Mouse (Mus musculus) T-helper 1 cell (primary cell): ENCODE data around the gene E030030I06Rik.
"Not testable (repeated sequence)": the region's sequence is repeated elsewhere in the genome, so short reads cannot be mapped to it uniquely, and the experiment has no call there.

Source experiments
- in situ Hi-C: fragments of 300-600 bp; cut with MboI, MseI; formaldehyde crosslinking; loops from one replicate; pipeline ENCODE4 v1.15.1; 2025; ENCODE audit warnings: high pct_unique_total_duplicates

The E030030I06Rik gene

GRCm38 (mm10) chr10:22153147-22153690 lies 4.1 kb upstream of the E030030I06Rik start:
- in situ Hi-C loops = not testable (repeated sequence)

GRCm38 (mm10) chr10:22151863-22152640 lies 3.0 kb upstream of the E030030I06Rik start:
- in situ Hi-C loops = not testable (repeated sequence)

- in situ Hi-C loops = not testable (repeated sequence)
Measured at GRCm38 (mm10) chr10:22151056-22151862, 2.2 kb upstream of the E030030I06Rik start.

- in situ Hi-C loops = no loop called here
Measured at GRCm38 (mm10) chr10:22150593-22150992, 1.5 kb upstream of the E030030I06Rik start.

GRCm38 (mm10) chr10:22149691-22150465 lies 808 bp upstream of the E030030I06Rik start:
- in situ Hi-C loops = no loop called here

GRCm38 (mm10) chr10:22148441-22149072 lies 513 bp downstream of the E030030I06Rik start:
- in situ Hi-C loops = no loop called here

GRCm38 (mm10) chr10:22142926-22143325 lies 6.1 kb downstream of the E030030I06Rik start:
- in situ Hi-C loops = no loop called here

- in situ Hi-C loops = not testable (repeated sequence)
Measured at GRCm38 (mm10) chr10:22142194-22142593, 6.9 kb downstream of the E030030I06Rik start.

GRCm38 (mm10) chr10:22140665-22141280 lies 8.3 kb downstream of the E030030I06Rik start:
- in situ Hi-C loops = no loop called here

GRCm38 (mm10) chr10:22074531-22074930 lies 74.5 kb downstream of the E030030I06Rik start:
- in situ Hi-C loops = no loop called here

- in situ Hi-C loops = no loop called here
Measured at GRCm38 (mm10) chr10:22072739-22073138, 76.3 kb downstream of the E030030I06Rik start.

GRCm38 (mm10) chr10:22070576-22070975 lies 78.5 kb downstream of the E030030I06Rik start:
- in situ Hi-C loops = no loop called here

- in situ Hi-C loops = no loop called here
Measured at GRCm38 (mm10) chr10:22070168-22070567, 78.9 kb downstream of the E030030I06Rik start.

- in situ Hi-C loops = not testable (repeated sequence)
Measured at GRCm38 (mm10) chr10:22067979-22068378, 81.1 kb downstream of the E030030I06Rik start, which contains the start of gene 4930444G20Rik. 4930444G20Rik (minus strand) TSS chr10:22068079.
